Mouse (Mus musculus): ENCODE measurements around the gene Kdm5a.

The Kdm5a gene

GRCm38 (mm10) chr6:120470666-120471065 is 106.7 kb downstream of the Kdm5a start:
- DNase-seq (ENCODE audit: low read depth in 2 of 2, low spot score in 2 of 2) = no peak

DNA sequence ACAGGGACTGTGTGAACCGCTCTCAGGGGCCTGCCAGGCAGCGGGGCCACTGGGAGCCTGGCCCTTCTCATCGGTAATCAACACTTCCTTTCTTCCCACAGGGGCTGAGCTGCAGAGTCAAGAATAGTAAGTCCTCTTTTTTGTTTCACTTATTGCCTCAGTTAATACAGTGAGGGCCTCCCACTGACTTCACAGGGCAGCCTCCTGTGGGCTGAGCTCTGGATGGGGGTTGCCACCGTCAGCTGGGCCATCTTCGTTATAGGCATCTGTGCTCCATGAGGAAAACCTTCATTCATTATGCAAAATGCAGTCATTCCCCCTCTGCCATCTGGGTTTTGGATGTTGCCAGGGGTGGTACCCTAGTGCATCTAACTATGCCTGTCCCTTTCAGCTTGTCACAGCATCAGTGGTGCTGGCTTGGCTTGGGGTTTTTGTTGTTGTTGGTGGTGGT is 108.1 kb downstream of the Kdm5a start:
- DNase-seq (ENCODE audit: low read depth in 2 of 2, low spot score in 2 of 2) = no peak

- no peak for DNase-seq (ENCODE audit: low read depth in 2 of 2, low spot score in 2 of 2)
These were observed 108.7 kb downstream of the Kdm5a start for GRCm38 (mm10) chr6:120472455-120473140.

GRCm38 (mm10) chr6:120473427-120473826 is 109.5 kb downstream of the Kdm5a start:
- no peak for DNase-seq (ENCODE audit: low read depth in 2 of 2, low spot score in 2 of 2)

GRCm38 (mm10) chr6:120475288-120475687 is 111.4 kb downstream of the Kdm5a start:
- DNase-seq (ENCODE audit: low read depth in 2 of 2, low spot score in 2 of 2) = no peak

GRCm38 (mm10) chr6:120479302-120479701 is 115.4 kb downstream of the Kdm5a start:
- no peak for DNase-seq (ENCODE audit: low read depth in 2 of 2, low spot score in 2 of 2)

DNA sequence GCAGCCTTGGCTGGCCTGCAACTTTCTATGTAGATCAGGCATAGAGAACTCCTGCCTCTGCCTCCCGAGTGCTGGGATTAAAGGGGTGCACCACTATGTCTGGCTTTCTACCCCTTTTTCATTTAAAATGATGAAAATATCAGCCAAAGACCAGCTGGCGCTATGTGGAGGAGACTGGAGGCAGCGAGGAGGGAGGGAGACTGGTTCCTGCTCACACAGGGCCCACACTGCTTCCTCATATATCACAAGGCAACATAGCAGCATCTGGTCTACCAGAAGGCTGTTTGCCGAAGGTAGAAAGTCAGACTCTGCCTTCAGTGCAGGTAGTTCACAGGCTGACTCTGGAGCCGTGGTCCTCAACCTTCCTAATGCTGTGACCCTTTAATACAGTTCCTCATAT is 116.4 kb downstream of the Kdm5a start:
- DNase-seq (ENCODE audit: low read depth in 2 of 2, low spot score in 2 of 2) = no peak

DNA sequence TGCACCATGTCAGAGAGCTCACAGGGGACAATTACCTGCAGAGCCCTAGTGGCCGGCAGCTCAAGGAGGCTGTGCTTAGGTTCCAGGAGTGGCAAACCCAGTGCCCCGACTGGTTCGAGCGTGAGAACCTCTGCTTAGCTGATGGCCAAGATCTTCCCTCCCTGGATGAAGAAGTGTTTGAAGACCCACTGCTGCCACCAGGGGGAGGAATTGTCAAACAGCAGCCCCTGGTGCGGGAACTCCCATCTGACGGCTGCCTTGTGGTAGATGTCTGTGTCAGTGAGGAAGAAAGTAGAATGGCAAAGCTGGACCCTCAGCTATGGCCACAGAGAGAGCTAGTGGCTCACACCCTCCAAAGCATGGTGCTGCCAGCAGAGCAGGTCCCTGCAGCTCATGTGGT is 117.6 kb downstream of the Kdm5a start:
- peak in 1 of 2 experiments; percentile 53 for DNase-seq (ENCODE audit: low read depth in 2 of 2, low spot score in 2 of 2)

GRCm38 (mm10) chr6:120482021-120482420 is 118.1 kb downstream of the Kdm5a start:
- no peak for DNase-seq (ENCODE audit: low read depth in 2 of 2, low spot score in 2 of 2)

DNA sequence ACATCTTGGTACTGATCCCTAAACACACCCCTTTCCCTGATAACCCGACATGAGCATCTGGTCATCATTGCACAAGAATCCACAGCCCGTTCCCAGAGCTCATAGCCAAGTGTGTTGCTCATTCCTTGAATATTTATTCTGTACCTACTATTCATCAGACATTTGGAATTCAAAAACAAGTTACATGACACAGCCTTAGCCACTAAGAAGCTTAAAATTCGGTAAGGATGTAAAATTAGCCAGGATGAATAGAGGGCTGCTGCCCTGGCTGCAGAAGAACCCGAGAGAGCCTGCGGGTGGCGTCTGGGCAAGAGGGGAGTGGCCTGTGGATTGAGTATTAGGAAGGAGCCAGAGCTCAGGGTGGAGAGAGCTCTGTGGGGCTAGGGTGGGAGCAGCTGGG is 118.8 kb downstream of the Kdm5a start:
- DNase-seq (ENCODE audit: low read depth in 2 of 2, low spot score in 2 of 2) = no peak

- DNase-seq (ENCODE audit: low read depth in 2 of 2, low spot score in 2 of 2) = peak; percentile 51 to 68
These were observed 119.3 kb downstream of the Kdm5a start for GRCm38 (mm10) chr6:120483211-120483626.

DNA sequence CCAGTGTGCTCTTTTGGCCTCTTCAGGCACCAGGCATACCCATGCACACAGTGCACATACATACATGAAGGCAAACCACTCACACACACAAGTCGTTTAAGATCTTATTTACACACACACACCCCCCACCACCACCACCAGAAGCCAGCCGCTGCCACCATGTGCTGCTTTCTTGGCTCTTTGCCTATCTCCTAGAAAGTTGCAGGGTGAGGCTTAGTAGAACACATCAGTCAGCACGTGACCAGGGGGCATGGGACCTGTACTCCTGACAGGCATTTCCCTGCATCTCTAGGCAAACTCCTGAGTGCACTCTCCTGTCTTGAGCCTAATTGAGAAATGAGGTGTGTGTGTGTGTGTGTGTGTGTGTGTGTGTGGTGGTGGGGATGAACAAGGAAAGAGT is 121.1 kb downstream of the Kdm5a start:
- no peak for DNase-seq (ENCODE audit: low read depth in 2 of 2, low spot score in 2 of 2)

- peak; percentile 54 to 59 for DNase-seq (ENCODE audit: low read depth in 2 of 2, low spot score in 2 of 2)
These were observed 122.2 kb downstream of the Kdm5a start for GRCm38 (mm10) chr6:120486051-120486510.

DNA sequence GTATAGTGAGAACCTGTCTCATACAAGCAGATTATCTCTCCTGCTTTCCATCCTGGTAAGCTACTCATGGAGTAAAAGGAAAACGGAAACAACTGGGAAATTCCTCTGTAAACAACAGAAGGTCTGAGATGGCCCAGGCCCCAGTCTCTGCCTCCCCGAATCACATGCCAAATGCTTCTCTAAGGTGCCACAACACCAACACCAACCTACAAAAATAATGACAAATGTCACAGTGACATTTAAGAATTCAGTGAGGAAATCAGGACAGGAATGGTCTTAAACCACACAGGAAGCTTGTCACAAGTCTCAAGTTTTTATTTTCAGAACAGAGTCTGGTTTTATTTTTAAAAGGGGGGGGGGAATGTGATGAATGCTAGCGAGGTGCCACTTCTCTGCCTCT is 124.7 kb downstream of the Kdm5a start:
- DNase-seq (ENCODE audit: low read depth in 2 of 2, low spot score in 2 of 2) = no peak

GRCm38 (mm10) chr6:120489461-120489860 is 125.5 kb downstream of the Kdm5a start:
- no peak for DNase-seq (ENCODE audit: low read depth in 2 of 2, low spot score in 2 of 2)

- no peak for DNase-seq (ENCODE audit: low read depth in 2 of 2, low spot score in 2 of 2)
These were observed 127.1 kb downstream of the Kdm5a start for GRCm38 (mm10) chr6:120491064-120491463.

DNA sequence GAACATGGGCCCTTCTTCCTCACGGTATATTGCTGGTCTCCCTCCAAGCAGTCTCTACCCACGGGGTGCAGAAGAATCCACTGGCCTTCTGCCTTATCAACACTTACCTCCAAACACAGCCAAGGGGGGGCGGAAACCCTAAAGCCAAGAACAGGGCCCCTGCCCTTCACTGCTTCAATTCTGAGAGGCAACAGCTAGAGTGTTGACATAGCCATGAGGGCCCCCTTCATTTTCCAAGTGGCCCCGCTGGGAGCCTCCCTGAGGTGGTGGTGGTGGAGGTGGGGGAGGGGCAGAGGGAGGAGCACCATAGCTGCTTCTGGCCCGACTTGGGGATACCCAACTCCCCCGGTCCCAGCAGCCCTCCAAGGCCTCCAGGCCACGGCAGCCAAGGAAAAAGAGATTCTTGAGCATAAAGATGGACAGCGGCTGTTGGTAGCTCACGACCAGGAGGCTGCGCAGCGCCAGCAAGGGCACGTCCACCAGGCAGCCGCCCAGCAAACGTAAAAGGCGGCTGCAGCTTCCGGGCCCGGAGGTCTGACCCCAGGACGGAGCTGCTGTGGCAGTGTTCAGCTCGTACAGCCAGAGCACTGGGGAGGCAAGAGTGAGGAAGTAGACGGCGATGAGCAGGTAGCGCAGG is 128.1 kb downstream of the Kdm5a start:
- DNase-seq (ENCODE audit: low read depth in 2 of 2, low spot score in 2 of 2) = no peak

- DNase-seq (ENCODE audit: low read depth in 2 of 2, low spot score in 2 of 2) = peak in 1 of 2 experiments; percentile 28
These were observed 128.8 kb downstream of the Kdm5a start for GRCm38 (mm10) chr6:120492499-120493373.

GRCm38 (mm10) chr6:120493374-120494181 is 129.7 kb downstream of the Kdm5a start, which contains the start of gene Tmem121b:
TSS of gene Tmem121b (minus strand) at chr6:120493807.
- DNase-seq (ENCODE audit: low read depth in 2 of 2, low spot score in 2 of 2) = no peak

Data from CD8-positive naive resting alpha-beta T cell, adult 2 months (primary cell).